Mouse (Mus musculus): ENCODE results near the gene Slc10a6.

DNA sequence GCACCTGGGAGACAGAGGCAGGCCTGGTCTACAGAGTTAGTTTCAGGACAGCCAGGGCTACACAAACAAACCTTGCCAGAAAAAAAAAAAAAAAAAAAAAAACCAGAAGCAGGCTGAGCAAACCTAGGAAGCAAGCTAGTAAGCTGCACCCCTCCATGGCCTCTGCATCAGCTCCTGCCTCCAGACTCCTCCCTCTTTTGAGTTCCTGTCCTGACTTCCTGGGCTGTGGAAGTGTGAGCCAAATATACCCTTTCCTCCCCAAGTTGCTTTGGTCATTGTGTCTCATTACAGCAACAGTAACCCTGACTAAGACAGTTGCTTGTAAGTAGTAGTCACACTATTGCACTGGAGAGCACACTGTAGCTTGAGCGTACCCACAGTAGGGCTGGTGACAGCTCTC, 15.0 kb upstream of the Slc10a6 start:
- TF ChIP-seq CTCF (IDR thresholded peaks at IDR 0.05; ENCODE audit: extremely low read depth, insufficient read depth, low read length) (no peak), POLR2A (IDR thresholded peaks at IDR 0.05; ENCODE audit: extremely low read depth, insufficient read depth, low read length) (no peak)
